Mouse (Mus musculus) MEL (cell line): ENCODE data around the gene Myh9.

Source experiments
- CTCF ChIP-seq, 3 experiments: IDR thresholded peaks in 2 of 3; conservative IDR thresholded peaks in 1 of 3; 2 replicates each; pipeline ENCODE4 v1.5.1; 2011 to 2012; ENCODE audit warnings: low read length in 3 of 3, low read depth in 2 of 3, mild to moderate bottlenecking in 2 of 3, improper control_type of control experiment in 1 of 3, inconsistent platforms in 1 of 3, mixed read lengths in 1 of 3, moderate library complexity in 1 of 3; ENCODE audit not compliant: control insufficient read depth in 1 of 3, insufficient read depth in 1 of 3, poor library complexity in 1 of 3, severe bottlenecking in 1 of 3
- EP300 ChIP-seq, 2 experiments: IDR thresholded peaks; 2 replicates each; pipeline ENCODE4 v1.6.1; 2011; ENCODE audit warnings: improper control_type of control experiment in 2 of 2, low read length in 2 of 2, low read depth in 1 of 2, mild to moderate bottlenecking in 1 of 2
- GATA1 ChIP-seq: IDR thresholded peaks from 2 replicates; pipeline ENCODE4 v1.6.1; 2011; ENCODE audit warnings: low read depth, low read length, improper control_type of control experiment
- POLR2A ChIP-seq, 2 experiments: IDR thresholded peaks; 2 replicates each; pipeline ENCODE4 v1.6.1; 2011 to 2012; ENCODE audit warnings: low read length in 2 of 2, mild to moderate bottlenecking in 2 of 2, control low read depth in 1 of 2, improper control_type of control experiment in 1 of 2, low read depth in 1 of 2, moderate library complexity in 1 of 2; ENCODE audit not compliant: control insufficient read depth in 1 of 2, insufficient read depth in 1 of 2, poor library complexity in 1 of 2
- SIN3A ChIP-seq: IDR thresholded peaks from 2 replicates; pipeline ENCODE4 v1.6.1; 2012; ENCODE audit warnings: low read length, improper control_type of control experiment, inconsistent platforms
- TCF12 ChIP-seq: IDR thresholded peaks from 2 replicates; pipeline ENCODE4 v1.6.1; 2014; ENCODE audit warnings: low read depth, mild to moderate bottlenecking, inconsistent platforms, low read length, improper control_type of control experiment, moderate library complexity
- USF1 ChIP-seq: IDR thresholded peaks from 2 replicates; pipeline ENCODE4 v1.6.1; 2014; ENCODE audit warnings: low read depth, mild to moderate bottlenecking, inconsistent platforms, low read length, improper control_type of control experiment, moderate library complexity
- ZC3H11A ChIP-seq: IDR thresholded peaks from 2 replicates; pipeline ENCODE4 v1.6.1; 2012; ENCODE audit warnings: low read depth, mild to moderate bottlenecking, inconsistent platforms, low read length, improper control_type of control experiment
- ZKSCAN1 ChIP-seq: IDR thresholded peaks from 2 replicates; pipeline ENCODE4 v1.6.1; 2012; ENCODE audit warnings: low read depth, mild to moderate bottlenecking, inconsistent platforms, low read length, improper control_type of control experiment, moderate library complexity

- TF ChIP-seq CTCF (IDR thresholded peaks at IDR 0.05 in 2 of 3, conservative IDR thresholded peaks at IDR 0.05 in 1 of 3; ENCODE audit: control insufficient read depth in 1 of 3, insufficient read depth in 1 of 3, low read depth in 2 of 3, low read length in 3 of 3, poor library complexity in 1 of 3, severe bottlenecking in 1 of 3) = no peak
- no peak for TF ChIP-seq GATA1
- no peak for TF ChIP-seq POLR2A (IDR thresholded peaks at IDR 0.05; ENCODE audit: control insufficient read depth in 1 of 2, insufficient read depth in 1 of 2, low read depth in 1 of 2, low read length in 2 of 2, poor library complexity in 1 of 2)
- no peak for TF ChIP-seq SIN3A
- no peak for TF ChIP-seq ZKSCAN1
- TF ChIP-seq TCF12 = no peak
- no peak for TF ChIP-seq EP300 (IDR thresholded peaks at IDR 0.05; ENCODE audit: low read depth in 1 of 2, low read length in 2 of 2)
- no peak for TF ChIP-seq USF1
- no peak for TF ChIP-seq ZC3H11A
Observed at GRCm38 (mm10) chr15:77828242-77828641, 13.7 kb downstream of the Myh9 start.
